In the genomic region with DNA sequence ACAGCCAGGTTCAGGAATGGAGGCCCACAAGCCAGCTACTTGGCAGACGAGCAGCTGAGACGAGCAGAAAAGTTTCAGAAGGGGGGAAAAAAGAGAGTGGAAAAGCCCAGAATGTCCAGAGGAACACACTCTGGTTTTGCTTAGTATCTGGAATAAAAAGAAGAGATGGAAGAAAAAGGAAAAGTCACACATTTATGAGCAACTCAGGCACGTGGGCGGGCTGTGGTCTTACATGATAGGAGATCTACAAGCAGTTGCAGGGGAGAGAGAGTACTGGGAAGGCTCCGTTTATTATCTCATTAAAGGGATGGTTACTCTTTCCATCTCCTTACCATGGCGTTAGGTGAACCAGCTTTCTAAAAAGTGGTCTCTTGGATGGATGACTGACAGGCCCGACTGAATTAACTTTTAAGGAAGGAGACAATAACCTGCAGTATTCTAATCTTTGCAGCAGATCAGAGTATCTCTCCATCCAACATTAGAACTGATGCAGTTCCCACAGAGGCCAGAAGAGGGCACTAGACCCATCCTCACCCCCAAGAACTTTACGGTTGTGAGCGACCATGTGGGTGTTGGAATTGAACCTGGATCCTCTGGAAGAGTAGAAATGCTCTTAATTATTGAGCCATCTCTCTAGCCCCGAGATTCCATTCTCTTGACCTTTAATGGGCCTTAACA, we compare ENCODE assay signal across 8 mouse cellular contexts. TPM values are rescaled to one million over a fixed set of nuclear protein-coding genes. Genes with fewer than 3 reads are reported as not detected.
DNase-seq lines count a peak whose midpoint lies in the region; ATAC-seq lines count a peak whose summit lies in the region.

No protein-coding gene starts in this region.

- DNase-seq in cerebellum, postnatal 10 days, result peak; percentile 72 to 81
- DNase-seq in left cerebral cortex, adult 18-20 months (ENCODE audit: low spot score in 2 of 2), result peak; percentile 40 to 52
- no peak for DNase-seq in left cerebral cortex, postnatal 36 days (ENCODE audit: low spot score in 2 of 2)
- peak; percentile 58 for DNase-seq in NIH3T3 (ENCODE audit: low read depth)
- peak; percentile 63 for DNase-seq in embryo, embryonic 10.5 days (ENCODE audit: low spot score)
- DNase-seq in lung, adult 18-20 months, result peak; percentile 39 to 52
- DNase-seq in spleen, postnatal 36 days (ENCODE audit: low spot score in 2 of 2), result peak; percentile 9 to 19

- ATAC-seq in cerebellum, adult (ENCODE audit: insufficient number of reproducible peaks, low FRiP score, low TSS enrichment), result no peak

- intact Hi-C loops in left cerebral cortex, postnatal 36 days (cut with DNase I), result loop anchor here (2.0 kb wide), 2 partner anchors 21 to 97 kb away; no protein-coding TSS in a partner anchor

RNA-seq across cellular contexts. Expression of a gene that starts 25.7 kb away (rescaled TPM):
- 100 to 1,000 TPM; 334 to 364 TPM for total RNA-seq in left cerebral cortex, adult 18-20 months (2021)
- 100 to 1,000 TPM; 331 to 349 TPM for total RNA-seq in left cerebral cortex, postnatal 36 days (2021)

Comparison
In these comparisons a context has a peak if more than half of its experiments do, and no peak if none do; other contexts are left out.
1. DNase-seq: peak in cerebellum, postnatal 10 days (2 of 2), left cerebral cortex, adult 18-20 months (2 of 2), NIH3T3 (single experiment), embryo, embryonic 10.5 days (single experiment), lung, adult 18-20 months (2 of 2) and spleen, postnatal 36 days (2 of 2); none in left cerebral cortex, postnatal 36 days (0 of 2).